Mouse (Mus musculus): ENCODE measurements around the gene Setx. TPM values are rescaled to one million over a fixed set of nuclear protein-coding genes. Genes with fewer than 3 reads are reported as not detected.
A peak's percentile ranks its signal among the peaks of the same experiment; 100 is the strongest.
"Not testable (repeated sequence)": the region's sequence is repeated elsewhere in the genome, so short reads cannot be mapped to it uniquely, and the experiment has no call there.

The Setx gene
- total RNA-seq (2017) = 158 and 205 TPM in 2 replicates

DNA sequence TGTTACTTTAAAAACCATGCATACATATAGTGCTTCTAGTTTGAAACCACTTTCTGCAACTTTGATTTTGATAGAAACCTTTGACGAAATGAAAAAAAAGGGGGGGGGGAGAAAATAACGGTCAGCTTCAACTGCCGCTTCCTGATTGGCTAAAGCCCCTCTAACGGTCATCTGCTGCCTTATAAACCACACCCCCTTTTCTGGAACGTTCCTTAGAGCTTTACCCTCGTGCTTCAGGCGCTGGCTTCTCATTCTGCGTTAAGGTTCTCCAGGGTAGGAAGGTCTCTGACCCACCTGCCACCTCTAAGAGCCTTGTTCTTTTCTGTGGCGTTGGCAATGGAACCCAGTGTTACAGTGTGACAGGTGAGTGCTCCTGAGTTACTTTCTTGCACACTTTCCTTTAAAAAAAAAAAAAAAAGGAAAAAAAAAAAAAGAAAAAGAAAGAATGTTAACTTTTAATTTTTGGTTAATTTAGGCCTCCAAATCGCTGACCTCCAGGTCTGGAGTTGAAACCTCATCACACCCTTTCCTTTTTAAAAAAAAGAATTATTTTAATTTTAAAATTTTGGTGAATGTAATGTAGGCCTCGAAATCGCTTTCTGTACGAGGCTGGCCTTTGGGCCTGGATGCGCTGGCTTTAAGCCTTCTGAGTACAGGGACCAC lies at the start of gene Setx:
Setx (plus strand) TSS at position 275 of the 663 bp plus-strand sequence.
- no peak for ATAC-seq (ENCODE audit: extremely low read depth, insufficient number of reproducible peaks, low FRiP score, poor library complexity, severe bottlenecking)

- ATAC-seq (ENCODE audit: extremely low read depth, insufficient number of reproducible peaks, low FRiP score, poor library complexity, severe bottlenecking) = no peak
These were observed 49.3 kb upstream of the Setx start for GRCm38 (mm10) chr2:29074676-29075075.

DNA sequence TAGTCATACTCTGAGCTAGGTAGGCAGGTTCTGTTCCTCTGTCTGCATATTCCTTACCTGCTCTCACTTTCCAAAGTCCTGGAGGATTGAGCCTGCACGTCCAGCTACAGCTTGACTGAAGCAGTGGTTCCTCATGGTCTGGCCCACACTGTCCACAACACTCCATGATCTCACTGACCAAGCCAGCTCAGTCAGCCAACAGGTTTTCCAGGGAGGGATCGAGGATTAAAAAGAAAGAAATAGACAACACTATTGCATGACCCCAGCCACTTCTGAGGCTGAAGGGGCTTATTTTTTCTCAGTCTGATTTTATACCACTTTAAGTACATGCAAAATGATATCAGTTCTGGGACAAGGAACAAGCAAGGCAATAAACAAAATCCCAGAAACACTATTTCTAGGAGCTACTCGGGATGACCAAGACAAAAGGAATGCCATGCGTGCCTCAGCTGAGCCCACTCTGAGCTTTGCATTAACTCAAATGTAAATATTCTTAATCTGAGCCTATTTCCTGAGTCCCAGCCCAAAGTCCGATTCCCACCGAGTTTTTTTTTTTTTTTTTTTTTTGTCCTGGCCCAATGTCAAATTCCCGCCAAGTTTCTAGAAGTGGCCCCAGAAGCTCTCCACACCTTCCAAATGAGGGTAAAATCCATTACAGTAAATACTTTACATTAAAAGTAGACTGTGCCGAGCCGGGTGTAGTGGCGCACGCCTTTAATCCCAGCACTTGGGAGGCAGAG lies 48.5 kb upstream of the Setx start:
- ATAC-seq (ENCODE audit: extremely low read depth, insufficient number of reproducible peaks, low FRiP score, poor library complexity, severe bottlenecking) = no peak

DNA sequence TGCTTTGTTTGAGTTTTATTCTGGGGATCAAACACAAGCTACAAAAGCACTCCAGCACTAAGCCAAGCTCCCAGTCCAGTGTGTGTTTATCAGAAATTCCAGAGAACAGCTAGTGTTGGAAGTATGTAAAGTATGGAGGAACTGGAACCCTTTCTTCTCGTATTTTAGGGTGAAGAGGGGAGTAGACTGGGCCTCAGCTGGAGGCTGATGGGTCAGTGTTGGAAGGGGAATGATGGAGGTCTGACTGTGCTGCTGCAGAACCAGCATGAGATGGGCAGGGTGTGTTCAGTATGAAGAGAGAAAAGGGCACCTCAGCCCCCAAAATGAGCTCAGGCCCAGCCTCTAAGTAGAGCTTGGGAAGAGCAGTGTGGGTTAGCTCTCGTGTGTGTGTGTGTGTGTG lies 47.8 kb upstream of the Setx start:
- ATAC-seq (ENCODE audit: extremely low read depth, insufficient number of reproducible peaks, low FRiP score, poor library complexity, severe bottlenecking) = no peak

- no peak for ATAC-seq (ENCODE audit: extremely low read depth, insufficient number of reproducible peaks, low FRiP score, poor library complexity, severe bottlenecking)
These were observed 42.0 kb upstream of the Setx start for GRCm38 (mm10) chr2:29081965-29082364.

- no peak for ATAC-seq (ENCODE audit: extremely low read depth, insufficient number of reproducible peaks, low FRiP score, poor library complexity, severe bottlenecking)
These were observed 38.0 kb upstream of the Setx start for GRCm38 (mm10) chr2:29086026-29086425.

- ATAC-seq (ENCODE audit: extremely low read depth, insufficient number of reproducible peaks, low FRiP score, poor library complexity, severe bottlenecking) = not testable (repeated sequence)
These were observed 34.7 kb upstream of the Setx start for GRCm38 (mm10) chr2:29089276-29089675.

GRCm38 (mm10) chr2:29095674-29096073 lies 28.3 kb upstream of the Setx start:
- 0 out of 2 replicates have a peak, but pooled peaks have one; percentile 19 for ATAC-seq (ENCODE audit: extremely low read depth, insufficient number of reproducible peaks, low FRiP score, poor library complexity, severe bottlenecking)

- no peak for ATAC-seq (ENCODE audit: extremely low read depth, insufficient number of reproducible peaks, low FRiP score, poor library complexity, severe bottlenecking)
These were observed 27.2 kb upstream of the Setx start for GRCm38 (mm10) chr2:29096751-29097150.

DNA sequence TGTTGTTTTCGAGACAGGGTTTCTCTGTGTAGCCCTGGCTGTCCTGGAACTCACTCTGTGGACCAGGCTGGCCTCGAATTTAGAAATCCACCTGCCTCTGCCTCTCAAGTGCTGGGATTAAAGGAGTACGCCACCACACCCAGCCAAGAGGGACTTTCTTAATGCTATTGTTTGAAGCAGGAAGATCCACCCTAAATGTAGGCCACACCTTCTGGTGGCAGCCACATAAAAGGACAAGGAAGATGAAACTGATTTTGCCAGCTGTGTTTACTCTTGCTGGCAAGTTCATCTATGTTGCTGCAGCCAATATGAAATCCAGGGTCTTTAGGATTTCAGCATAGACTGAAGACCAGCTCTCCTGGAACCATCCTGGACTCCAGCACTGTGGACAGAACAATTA lies 26.5 kb upstream of the Setx start:
- ATAC-seq (ENCODE audit: extremely low read depth, insufficient number of reproducible peaks, low FRiP score, poor library complexity, severe bottlenecking) = no peak

GRCm38 (mm10) chr2:29097955-29098354 lies 26.0 kb upstream of the Setx start:
- not testable (repeated sequence) for ATAC-seq (ENCODE audit: extremely low read depth, insufficient number of reproducible peaks, low FRiP score, poor library complexity, severe bottlenecking)

- no peak for ATAC-seq (ENCODE audit: extremely low read depth, insufficient number of reproducible peaks, low FRiP score, poor library complexity, severe bottlenecking)
These were observed 25.2 kb upstream of the Setx start for GRCm38 (mm10) chr2:29098786-29099185.

GRCm38 (mm10) chr2:29099646-29100045 lies 24.3 kb upstream of the Setx start:
- ATAC-seq (ENCODE audit: extremely low read depth, insufficient number of reproducible peaks, low FRiP score, poor library complexity, severe bottlenecking) = no peak

- ATAC-seq (ENCODE audit: extremely low read depth, insufficient number of reproducible peaks, low FRiP score, poor library complexity, severe bottlenecking) = no peak
These were observed 23.0 kb upstream of the Setx start for GRCm38 (mm10) chr2:29100822-29101534.

- not testable (repeated sequence) for ATAC-seq (ENCODE audit: extremely low read depth, insufficient number of reproducible peaks, low FRiP score, poor library complexity, severe bottlenecking)
These were observed 21.3 kb upstream of the Setx start for GRCm38 (mm10) chr2:29102416-29103377.

- ATAC-seq (ENCODE audit: extremely low read depth, insufficient number of reproducible peaks, low FRiP score, poor library complexity, severe bottlenecking) = no peak
These were observed 3.0 kb upstream of the Setx start for GRCm38 (mm10) chr2:29120969-29121368.

GRCm38 (mm10) chr2:29122446-29122845 lies 1.5 kb upstream of the Setx start:
- ATAC-seq (ENCODE audit: extremely low read depth, insufficient number of reproducible peaks, low FRiP score, poor library complexity, severe bottlenecking) = no peak

GRCm38 (mm10) chr2:29124571-29124935 lies 572 bp downstream of the Setx start:
- ATAC-seq (ENCODE audit: extremely low read depth, insufficient number of reproducible peaks, low FRiP score, poor library complexity, severe bottlenecking) = no peak
